Mouse (Mus musculus) cortical plate, adult 2 months (tissue): Measurements from ENCODE around the gene Exosc6.

Experiments
- CTCF ChIP-seq: fragments of 200-500 bp; IDR thresholded peaks from 2 replicates; pipeline ENCODE4 v1.5.1; 2011; ENCODE audit warnings: mild to moderate bottlenecking, control low read depth, low read length; ENCODE audit not compliant: insufficient read depth; ENCODE audit errors: extremely low read depth
- POLR2A ChIP-seq: fragments of 200-500 bp; IDR thresholded peaks from 2 replicates; pipeline ENCODE4 v1.6.1; 2011; ENCODE audit warnings: mild to moderate bottlenecking, low read length, control low read depth; ENCODE audit not compliant: insufficient read depth; ENCODE audit errors: extremely low read depth

DNA sequence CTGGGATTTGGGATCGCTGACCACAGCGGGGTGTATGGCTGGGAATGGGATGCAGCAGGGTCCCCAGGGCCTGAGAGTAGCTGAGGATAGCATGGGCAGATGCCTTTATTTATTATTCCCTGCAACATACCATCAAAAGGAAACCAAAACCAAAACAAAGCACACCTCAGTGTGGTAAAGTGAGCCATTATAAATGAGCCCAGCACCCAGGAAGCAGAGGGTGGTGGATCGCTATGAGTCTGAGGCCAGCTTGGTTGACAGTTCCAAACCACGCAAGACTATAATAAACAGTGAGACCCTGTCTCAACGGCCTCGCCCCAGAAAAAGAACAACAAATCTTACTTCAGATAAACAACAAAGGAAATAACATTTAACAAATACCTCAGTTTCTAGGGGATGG, 26.1 kb upstream of the Exosc6 start:
- TF ChIP-seq CTCF (no peak), POLR2A (no peak)
